Mouse (Mus musculus): ENCODE data around the gene Ntf5.

GRCm38 (mm10) chr7:45401521-45402085 is 11.9 kb upstream of the Ntf5 start:
- TF ChIP-seq CTCF (IDR thresholded peaks at IDR 0.05; ENCODE audit: borderline replicate concordance, control insufficient read depth, extremely low read depth, insufficient read depth, low read length, poor library complexity), result no peak
- TF ChIP-seq POLR2A (IDR thresholded peaks at IDR 0.05; ENCODE audit: control insufficient read depth, extremely low read depth, insufficient read depth, low read length, poor library complexity), result no peak

All from thymus, adult 2 months (tissue).